Comparison of ENCODE assay signal across 10 mouse cellular contexts in genomic region chr4:139037795-139038607, GRCm38 (mm10). TPM values are rescaled to one million over a fixed set of nuclear protein-coding genes. Genes with fewer than 3 reads are reported as not detected.
DNase-seq lines count a peak whose midpoint lies in the region; ATAC-seq and TF ChIP-seq lines count a peak whose summit lies in the region.
"Had no signal": no experiment of that assay in that cellular context is flagged by ENCODE, and none has a peak within 500 bp of the region (broad histone marks: within the 10 kb centered on the region; RNA-seq: fewer than 3 reads in every experiment).

No protein-coding gene starts in this region.

- ATAC-seq in forebrain, embryonic 11.5 days (replicated peaks; ENCODE audit: low FRiP score) = no peak
- ATAC-seq in stomach, embryonic 15.5 days (ENCODE audit: insufficient read depth, low FRiP score, low read depth) = no peak
- ATAC-seq in stomach, postnatal 0 days (ENCODE audit: low FRiP score, low TSS enrichment) = no peak

- peaks cover 32% of the 10 kb centered on the region for H3K27me3 ChIP-seq in forebrain, embryonic 10.5 days (ENCODE audit: poor library complexity, severe bottlenecking)
- H3K27me3 ChIP-seq in forebrain, embryonic 11.5 days (ENCODE audit: control insufficient read depth, insufficient read depth, low read length) = no peaks in the 10 kb centered on the region
- no peaks in the 10 kb centered on the region for H3K27me3 ChIP-seq in stomach, embryonic 15.5 days (replicated peaks)
- H3K27me3 ChIP-seq in stomach, postnatal 0 days (ENCODE audit: control insufficient read depth, insufficient read depth, low read length) = no peaks in the 10 kb centered on the region

- H3K9me3 ChIP-seq in forebrain, embryonic 10.5 days = peaks cover 7% of the 10 kb centered on the region; the same call in 1 of the 2 replicates
- no peaks in the 10 kb centered on the region; the same call in 1 of the 2 replicates for H3K9me3 ChIP-seq in forebrain, embryonic 11.5 days (ENCODE audit: control insufficient read depth, low read length)
- H3K9me3 ChIP-seq in stomach, embryonic 15.5 days = no peaks in the 10 kb centered on the region
- no peaks in the 10 kb centered on the region for H3K9me3 ChIP-seq in stomach, postnatal 0 days (ENCODE audit: control insufficient read depth, low read length)
- H3K9me3 ChIP-seq: limb, embryonic 12.5 days had no signal

- H3K36me3 ChIP-seq in forebrain, embryonic 10.5 days (replicated peaks) = no peaks in the 10 kb centered on the region
- H3K36me3 ChIP-seq in forebrain, embryonic 11.5 days (ENCODE audit: control insufficient read depth, insufficient read depth, low read length) = no peaks in the 10 kb centered on the region
- H3K36me3 ChIP-seq in stomach, embryonic 15.5 days = no peaks in the 10 kb centered on the region; the same call in 1 of the 2 replicates
- 0 out of 2 replicates have a peak, but pooled peaks cover 4% of the 10 kb centered on the region for H3K36me3 ChIP-seq in stomach, postnatal 0 days (ENCODE audit: control insufficient read depth, insufficient read depth, low read length)
- H3K36me3 ChIP-seq: limb, embryonic 12.5 days had no signal

- H3K27ac ChIP-seq in forebrain, embryonic 10.5 days = 0 out of 2 replicates have a peak overlapping the region, but pooled peaks have one; percentile 9
- H3K27ac ChIP-seq in forebrain, embryonic 11.5 days (ENCODE audit: low read depth, low read length) = no peak overlapping the region; the same call in 1 of the 2 replicates
- H3K27ac ChIP-seq in stomach, embryonic 15.5 days = 0 out of 2 replicates have a peak overlapping the region, but pooled peaks have one; percentile 16
- H3K27ac ChIP-seq in stomach, postnatal 0 days (replicated peaks) = no peak overlapping the region
- H3K27ac ChIP-seq: heart, embryonic 13.5 days; limb, embryonic 12.5 days had no signal

- no peak overlapping the region for H3K9ac ChIP-seq in forebrain, embryonic 11.5 days (ENCODE audit: low read length)
- no peak overlapping the region for H3K9ac ChIP-seq in stomach, embryonic 15.5 days
- no peak overlapping the region for H3K9ac ChIP-seq in stomach, postnatal 0 days (ENCODE audit: low read length)
- H3K9ac ChIP-seq: heart, embryonic 13.5 days; limb, embryonic 12.5 days had no signal

- TF ChIP-seq CTCF in stomach, postnatal 0 days (IDR thresholded peaks at IDR 0.05; ENCODE audit: low read depth) = no peak

- DNase-seq in forebrain, embryonic 10.5 days (ENCODE audit: extremely low spot score, low spot score) = no peak
- no peak for DNase-seq in forebrain, embryonic 11.5 days (ENCODE audit: low spot score)
- DNase-seq in stomach, postnatal 0 days (ENCODE audit: low spot score) = no peak
- peak; percentile 49 for DNase-seq in kidney, postnatal 14 days
- peak; percentile 77 for DNase-seq in retina, postnatal 1 day
- no peak for DNase-seq in left cerebral cortex, adult 11 months (ENCODE audit: low spot score)
- no peak for DNase-seq in testis, postnatal 14 days (ENCODE audit: low spot score)

- no peak for TF ChIP-seq EP300 in stomach, postnatal 0 days (optimal IDR thresholded peaks at IDR 0.05)

- H3K4me2 ChIP-seq in forebrain, embryonic 11.5 days (ENCODE audit: low read depth, low read length, severe bottlenecking) = no peak overlapping the region
- no peak overlapping the region for H3K4me2 ChIP-seq in stomach, embryonic 15.5 days
- H3K4me2 ChIP-seq in stomach, postnatal 0 days (replicated peaks; ENCODE audit: low read depth) = no peak overlapping the region
- H3K4me2 ChIP-seq: heart, embryonic 13.5 days; limb, embryonic 12.5 days had no signal

- WGBS in forebrain, embryonic 10.5 days = 77% methylated on average over 17 of the region's 17 CpGs
- 60% methylated on average over 17 of the region's 17 CpGs for WGBS in forebrain, embryonic 11.5 days
- WGBS in stomach, embryonic 15.5 days = 43% methylated on average over 17 of the region's 17 CpGs
- 38% methylated on average over 17 of the region's 17 CpGs for WGBS in stomach, postnatal 0 days

- H3K4me3 ChIP-seq in forebrain, embryonic 10.5 days = no peak overlapping the region
- no peak overlapping the region for H3K4me3 ChIP-seq in forebrain, embryonic 11.5 days (ENCODE audit: low read depth, low read length)
- no peak overlapping the region for H3K4me3 ChIP-seq in stomach, embryonic 15.5 days (replicated peaks)
- H3K4me3 ChIP-seq in stomach, postnatal 0 days (ENCODE audit: low read depth, low read length) = no peak overlapping the region
- H3K4me3 ChIP-seq: heart, embryonic 13.5 days; limb, embryonic 12.5 days had no signal

- peaks cover 50% of the 10 kb centered on the region for H3K4me1 ChIP-seq in forebrain, embryonic 10.5 days
- peaks cover 7% of the 10 kb centered on the region for H3K4me1 ChIP-seq in forebrain, embryonic 11.5 days (replicated peaks; ENCODE audit: control insufficient read depth, insufficient read depth, low read length)
- H3K4me1 ChIP-seq in stomach, embryonic 15.5 days = 0 out of 2 replicates have a peak, but pooled peaks cover 4% of the 10 kb centered on the region
- H3K4me1 ChIP-seq in stomach, postnatal 0 days (replicated peaks; ENCODE audit: control insufficient read depth, insufficient read depth) = no peaks in the 10 kb centered on the region

RNA-seq across cellular contexts. Expression of gene Htr6, which starts 37.4 kb away (rescaled TPM):
- 0.07 and 0.12 TPM in 2 replicates for polyA plus RNA-seq in forebrain, embryonic 10.5 days (2016; fragmentation: Nextera tagmentation; extraction: Ambion mirVana)
- 0.27 TPM in 1 of 2 replicates, not detected in the other for polyA plus RNA-seq in forebrain, embryonic 11.5 days (2014; fragmentation: Nextera tagmentation; extraction: Ambion mirVana)
- polyA plus RNA-seq in stomach, embryonic 15.5 days (2015; fragmentation: Nextera tagmentation; extraction: Ambion mirVana) = 0.14 TPM in 1 of 2 replicates, not detected in the other
- polyA plus RNA-seq in stomach, postnatal 0 days (2015; fragmentation: Nextera tagmentation; extraction: Ambion mirVana) = 0.05 TPM in 1 of 2 replicates, not detected in the other
- polyA plus RNA-seq: heart, embryonic 13.5 days had no signal

RNA-seq across cellular contexts. Expression of gene Nbl1, which starts 54.8 kb away (rescaled TPM):
- polyA plus RNA-seq in forebrain, embryonic 10.5 days (2016; fragmentation: Nextera tagmentation; extraction: Ambion mirVana) = 19.6 and 22.7 TPM in 2 replicates
- 23.9 and 24.7 TPM in 2 replicates for polyA plus RNA-seq in forebrain, embryonic 11.5 days (2014; fragmentation: Nextera tagmentation; extraction: Ambion mirVana)
- polyA plus RNA-seq in stomach, embryonic 15.5 days (2015; fragmentation: Nextera tagmentation; extraction: Ambion mirVana) = 55.6 and 64.6 TPM in 2 replicates
- 53.6 and 58.9 TPM in 2 replicates for polyA plus RNA-seq in stomach, postnatal 0 days (2015; fragmentation: Nextera tagmentation; extraction: Ambion mirVana)

Comparison
In these comparisons a context has a peak if more than half of its experiments do, and no peak if none do; other contexts are left out.
1. H3K27ac ChIP-seq: peak in forebrain, embryonic 10.5 days (single experiment) and stomach, embryonic 15.5 days (single experiment); none in forebrain, embryonic 11.5 days (single experiment) and stomach, postnatal 0 days (single experiment).
2. DNase-seq: peak in kidney, postnatal 14 days (single experiment) and retina, postnatal 1 day (single experiment); none in forebrain, embryonic 10.5 days (single experiment), forebrain, embryonic 11.5 days (single experiment), stomach, postnatal 0 days (single experiment), left cerebral cortex, adult 11 months (single experiment) and testis, postnatal 14 days (single experiment).